In the genomic region with DNA sequence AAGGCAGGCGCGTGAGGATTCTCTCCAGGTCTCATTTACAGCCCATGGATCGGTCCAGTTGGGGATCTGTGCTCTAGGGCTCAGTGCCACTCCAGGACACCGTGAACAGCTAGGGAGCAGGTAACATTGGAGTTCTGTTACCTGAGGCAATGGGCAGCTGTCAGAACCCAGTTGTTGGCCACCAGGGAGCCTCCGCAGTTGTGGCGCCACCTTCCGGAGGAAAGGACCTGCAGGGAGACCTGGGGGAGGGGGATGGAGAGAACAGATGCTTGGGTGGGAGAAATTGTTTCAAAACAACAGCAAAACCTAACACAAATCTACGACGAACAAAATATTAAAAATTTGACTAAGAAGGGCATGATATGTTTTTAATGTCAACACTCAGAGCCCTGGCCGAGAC, we compare ENCODE assay signal across 12 mouse cellular contexts. TPM values are rescaled to one million over a fixed set of nuclear protein-coding genes. Genes with fewer than 3 reads are reported as not detected.
DNase-seq lines count a peak whose midpoint lies in the region; TF ChIP-seq lines count a peak whose summit lies in the region.
"Had no signal": no experiment of that assay in that cellular context is flagged by ENCODE, and none has a peak within 500 bp of the region (broad histone marks: within the 10 kb centered on the region; RNA-seq: fewer than 3 reads in every experiment).

No protein-coding gene starts in this region.

- H3K27me3 ChIP-seq in small intestine, adult 2 months (ENCODE audit: control insufficient read depth, insufficient read depth, low read length) = no peaks in the 10 kb centered on the region
- H3K27me3 ChIP-seq: lung, embryonic 15.5 days; neural tube, embryonic 13.5 days had no signal

- peak; percentile 59 for TF ChIP-seq CTCF in gastrocnemius, adult 2 months (IDR thresholded peaks at IDR 0.05)
- TF ChIP-seq CTCF in small intestine, adult 2 months (IDR thresholded peaks at IDR 0.05; ENCODE audit: extremely low read depth, insufficient read length, insufficient replicate concordance, low read depth, low read length) = peak; percentile 44; the same call in 1 of the 2 replicates

- no peaks in the 10 kb centered on the region for H3K36me3 ChIP-seq in small intestine, adult 2 months (ENCODE audit: control insufficient read depth, insufficient read depth, low read length)
- H3K36me3 ChIP-seq: lung, embryonic 15.5 days; neural tube, embryonic 13.5 days had no signal

- intact Hi-C loops in gastrocnemius, adult 2 months (cut with DNase I) = loop anchor here (10.0 kb wide), 1 partner anchor 207 kb away; a partner anchor contains a TSS
- intact Hi-C loops in gastrocnemius, postnatal 36 days (cut with DNase I) = no loop called here

- H3K4me1 ChIP-seq in small intestine, adult 2 months (ENCODE audit: control insufficient read depth, insufficient read depth, insufficient read length, low read length) = no peaks in the 10 kb centered on the region
- H3K4me1 ChIP-seq: lung, embryonic 15.5 days; neural tube, embryonic 13.5 days had no signal

- TF ChIP-seq POLR2A in small intestine, adult 2 months (IDR thresholded peaks at IDR 0.05; ENCODE audit: low read depth, low read length) = no peak

- no peak overlapping the region for H3K27ac ChIP-seq in gastrocnemius, adult 2 months
- no peak overlapping the region for H3K27ac ChIP-seq in small intestine, adult 2 months (ENCODE audit: insufficient read depth, low read depth, low read length)
- H3K27ac ChIP-seq: lung, embryonic 15.5 days; neural tube, embryonic 13.5 days had no signal

- DNase-seq in gastrocnemius, adult 2 months = peak; percentile 53
- no peak for DNase-seq in gastrocnemius, postnatal 36 days
- peak; percentile 30 for DNase-seq in ovary, postnatal 36 days (ENCODE audit: low spot score)
- DNase-seq in ovary, postnatal 10 days (ENCODE audit: low spot score) = no peak
- peak; percentile 57 for DNase-seq in heart, postnatal 4 days
- DNase-seq in left cerebral cortex, adult 11 months (ENCODE audit: low spot score) = no peak
- no peak for DNase-seq in right cerebral cortex, postnatal 14 days
- DNase-seq: cerebellum, adult 11 months had no signal

- WGBS in small intestine, adult 2 months = 78% methylated on average over 10 of the region's 10 CpGs

- H3K4me3 ChIP-seq in gastrocnemius, adult 2 months = no peak overlapping the region
- no peak overlapping the region for H3K4me3 ChIP-seq in small intestine, adult 2 months (ENCODE audit: low read depth, low read length)
- H3K4me3 ChIP-seq: lung, embryonic 15.5 days; neural tube, embryonic 13.5 days had no signal

RNA-seq across cellular contexts. Expression of a gene that starts 3.9 kb away (rescaled TPM):
- total RNA-seq in gastrocnemius, adult 2 months (2021) = not detected
- total RNA-seq in gastrocnemius, postnatal 36 days (2021) = not detected
- total RNA-seq in heart, postnatal 4 days (2021) = not detected
- 124 and 65,009 TPM in 2 replicates for polyA plus RNA-seq in small intestine, adult 2 months (2012; rRNA removed)
- total RNA-seq: MEL had no signal
- polyA plus RNA-seq: lung, embryonic 15.5 days; neural tube, embryonic 13.5 days had no signal

RNA-seq across cellular contexts. Expression of a gene that starts 24.1 kb away (rescaled TPM):
- not detected for total RNA-seq in gastrocnemius, adult 2 months (2021)
- not detected for total RNA-seq in gastrocnemius, postnatal 36 days (2021)
- total RNA-seq in heart, postnatal 4 days (2021) = not detected
- 13.9 and 8,604 TPM in 2 replicates for polyA plus RNA-seq in small intestine, adult 2 months (2012; rRNA removed)
- total RNA-seq: MEL had no signal
- polyA plus RNA-seq: lung, embryonic 15.5 days; neural tube, embryonic 13.5 days had no signal

RNA-seq across cellular contexts. Expression of a gene that starts 28.7 kb away (rescaled TPM):
- total RNA-seq in gastrocnemius, adult 2 months (2021) = 1 to 10 TPM; 2.2 to 2.5 TPM
- 1 to 10 TPM; 1.9 to 2.2 TPM for total RNA-seq in gastrocnemius, postnatal 36 days (2021)
- total RNA-seq in heart, postnatal 4 days (2021) = 10 to 100 TPM; 13.5 to 13.8 TPM
- 11.5 and 14.6 TPM in 2 replicates for polyA plus RNA-seq in small intestine, adult 2 months (2012; rRNA removed)

RNA-seq across cellular contexts. Expression of a gene that starts 31.4 kb away (rescaled TPM):
- 10 to 100 TPM; 12.6 to 12.9 TPM for total RNA-seq in gastrocnemius, adult 2 months (2021)
- 10 to 100 TPM; 10.7 to 11.1 TPM for total RNA-seq in gastrocnemius, postnatal 36 days (2021)
- total RNA-seq in heart, postnatal 4 days (2021) = 10 to 100 TPM; 16.6 to 16.8 TPM
- 3.2 and 5.3 TPM in 2 replicates for polyA plus RNA-seq in small intestine, adult 2 months (2012; rRNA removed)

RNA-seq across cellular contexts. Expression of a gene that starts 52.6 kb away (rescaled TPM):
- total RNA-seq in gastrocnemius, adult 2 months (2021) = 1 to 10 TPM; 5.2 to 6.1 TPM
- total RNA-seq in gastrocnemius, postnatal 36 days (2021) = 1 to 10 TPM; 5.8 to 6.4 TPM
- total RNA-seq in heart, postnatal 4 days (2021) = 10 to 100 TPM; 46.5 to 50.5 TPM
- 188 and 423 TPM in 2 replicates for polyA plus RNA-seq in small intestine, adult 2 months (2012; rRNA removed)

Comparison
In these comparisons a context has a peak if more than half of its experiments do, and no peak if none do; other contexts are left out.
1. DNase-seq: peak in gastrocnemius, adult 2 months (single experiment), ovary, postnatal 36 days (single experiment) and heart, postnatal 4 days (single experiment); none in gastrocnemius, postnatal 36 days (0 of 2), ovary, postnatal 10 days (single experiment), left cerebral cortex, adult 11 months (single experiment) and right cerebral cortex, postnatal 14 days (single experiment).
2. RNA of a gene that starts 28.7 kb away (total RNA-seq): 13.5 to 13.8 TPM in heart, postnatal 4 days; 2.2 to 2.5 TPM in gastrocnemius, adult 2 months and 1.9 to 2.2 TPM in gastrocnemius, postnatal 36 days; every median in the first group is over 4 times any median in the second.